Mouse (Mus musculus) kidney, embryonic 16.5 days (tissue): ENCODE data around the gene Gm11037. TPM values are rescaled to one million over a fixed set of nuclear protein-coding genes. Genes with fewer than 3 reads are reported as not detected.

Source experiments
- ATAC-seq: fragments of 200-750 bp; cut with Nextera tagmentation; 2 replicates; pipeline ENCODE4 v1.8.0; 2017; ENCODE audit warnings: moderate TSS enrichment; ENCODE audit not compliant: low FRiP score, low TSS enrichment
- H3K27ac ChIP-seq: fragments of 300-500 bp; sonication (generic); 2 replicates; pipeline ENCODE4 v1.5.1; 2014; ENCODE audit warnings: low read length
- H3K27me3 ChIP-seq: fragments of 300-500 bp; sonication (generic); 2 replicates; pipeline ENCODE4 v1.6.1; 2014; ENCODE audit warnings: low read length, control low read depth, mixed read lengths; ENCODE audit not compliant: insufficient read depth
- H3K36me3 ChIP-seq: fragments of 300-500 bp; sonication (generic); 2 replicates; pipeline ENCODE4 v1.6.1; 2014; ENCODE audit warnings: low read length, control low read depth, mixed read lengths; ENCODE audit not compliant: insufficient read depth
- H3K4me1 ChIP-seq: fragments of 300-500 bp; sonication (generic); 2 replicates; pipeline ENCODE4 v1.6.1; 2014; ENCODE audit warnings: low read length, control low read depth, mixed read lengths; ENCODE audit not compliant: insufficient read depth
- H3K4me2 ChIP-seq: fragments of 300-500 bp; sonication (generic); replicated peaks from 2 replicates; pipeline ENCODE4 v1.6.1; 2014; ENCODE audit warnings: low read depth, low read length
- H3K4me3 ChIP-seq: fragments of 300-500 bp; sonication (generic); 2 replicates; pipeline ENCODE4 v1.5.1; 2014; ENCODE audit warnings: mild to moderate bottlenecking, low read length
- H3K9ac ChIP-seq: fragments of 300-500 bp; sonication (generic); replicated peaks from 2 replicates; pipeline ENCODE4 v1.6.1; 2014; ENCODE audit warnings: low read length
- H3K9me3 ChIP-seq: fragments of 300-500 bp; sonication (generic); 2 replicates; pipeline ENCODE4 v1.6.1; 2016; ENCODE audit warnings: low read length, control low read depth
- WGBS: fragments of 180-500 bp; shearing (Covaris S2); extraction: QIAGEN DNeasy Blood & Tissue Kit; methylation state at CpG from one replicate; pipeline ENCODE4 v1.1.7; 2014; 5-methylcytosine and 5-hydroxymethylcytosine counted together
- polyA plus RNA-seq: library from polyadenylated mRNA; unstranded; fragments of >200 nt; fragmentation: Nextera tagmentation; extraction: Ambion mirVana; gene quantifications from 2 replicates; pipeline ENCODE4 v1.2.1, GENCODE M21; 2015

Gene Gm11037
- not detected in 2 replicates for polyA plus RNA-seq

DNA sequence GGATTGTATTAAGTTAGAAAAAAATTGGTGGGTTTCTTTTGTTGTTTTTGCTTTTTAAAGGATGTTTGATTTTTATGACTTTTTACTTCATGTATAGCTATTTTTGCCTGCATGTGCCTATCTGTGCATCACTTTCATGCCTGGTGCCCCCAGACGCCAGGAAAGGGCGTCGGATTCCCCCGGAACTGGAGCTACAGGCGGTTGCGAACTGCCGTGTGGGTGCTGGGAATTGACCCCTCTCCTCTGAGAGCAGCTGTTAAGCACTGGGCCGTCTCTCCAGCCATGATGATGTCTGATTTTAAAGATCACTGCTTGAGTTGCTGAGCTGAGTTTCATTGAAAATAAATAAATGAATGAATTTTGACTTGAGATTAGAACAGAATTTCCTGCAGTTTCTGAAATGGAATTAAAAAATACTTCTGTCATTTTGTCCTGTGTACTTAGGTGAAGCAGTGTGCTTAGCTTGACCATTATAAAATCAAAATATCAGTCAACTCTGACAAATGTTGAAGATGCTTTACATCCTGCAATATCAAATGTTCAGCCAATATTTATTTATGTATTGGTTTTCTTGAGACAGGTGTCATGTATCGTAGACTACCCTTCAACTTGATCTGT, at the start of gene Gm11037:
Gene Gm11037, plus strand, starts transcription at position 568 of the 618 bp plus-strand sequence.
- H3K4me2 ChIP-seq, result no peak within 1 kb of the TSS
- no peaks in the 10 kb centered on the region for H3K9me3 ChIP-seq
- H3K27ac ChIP-seq, result peak within 1 kb of the TSS; percentile 51; the same call in 1 of the 2 replicates
- H3K4me1 ChIP-seq, result peaks cover 19% of the 10 kb centered on the region
- no peak within 1 kb of the TSS for H3K4me3 ChIP-seq
- ATAC-seq, result no peak
- peaks cover 8% of the 10 kb centered on the region; the same call in 1 of the 2 replicates for H3K36me3 ChIP-seq
- 78% methylated on average over 9 of the region's 9 CpGs for WGBS
- no peaks in the 10 kb centered on the region for H3K27me3 ChIP-seq
- H3K9ac ChIP-seq, result no peak within 1 kb of the TSS

DNA sequence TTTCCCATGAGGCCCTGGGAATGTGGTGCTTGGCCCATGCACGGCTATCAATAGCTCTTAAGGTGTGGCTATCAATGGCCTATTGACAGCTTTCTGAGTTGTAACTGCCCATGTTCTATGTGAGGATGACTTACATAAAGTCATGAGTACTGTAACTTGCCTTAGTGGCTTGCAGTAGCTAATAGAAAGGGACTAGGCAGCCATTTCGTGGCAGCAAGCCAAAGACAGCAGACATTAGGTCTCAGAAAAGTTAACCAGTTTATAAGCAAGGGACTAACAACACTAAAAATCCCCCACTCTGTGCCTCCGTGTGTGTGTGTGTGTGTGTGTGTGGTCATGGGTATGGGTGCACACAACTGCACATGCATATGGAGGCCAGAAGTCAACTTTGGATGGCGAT, 49.1 kb upstream of the Gm11037 start:
- Histone ChIP-seq H3K4me2 (no peak overlapping the region), H3K27ac (no peak overlapping the region), H3K9me3 (no peaks in the 10 kb centered on the region), H3K4me1 (0 out of 2 replicates have a peak, but pooled peaks cover 6% of the 10 kb centered on the region), H3K36me3 (no peaks in the 10 kb centered on the region), H3K27me3 (no peaks in the 10 kb centered on the region), H3K9ac (no peak overlapping the region), H3K4me3 (no peak overlapping the region)
- 85% methylated on average over 4 of the region's 4 CpGs for WGBS
- ATAC-seq, result no peak

DNA sequence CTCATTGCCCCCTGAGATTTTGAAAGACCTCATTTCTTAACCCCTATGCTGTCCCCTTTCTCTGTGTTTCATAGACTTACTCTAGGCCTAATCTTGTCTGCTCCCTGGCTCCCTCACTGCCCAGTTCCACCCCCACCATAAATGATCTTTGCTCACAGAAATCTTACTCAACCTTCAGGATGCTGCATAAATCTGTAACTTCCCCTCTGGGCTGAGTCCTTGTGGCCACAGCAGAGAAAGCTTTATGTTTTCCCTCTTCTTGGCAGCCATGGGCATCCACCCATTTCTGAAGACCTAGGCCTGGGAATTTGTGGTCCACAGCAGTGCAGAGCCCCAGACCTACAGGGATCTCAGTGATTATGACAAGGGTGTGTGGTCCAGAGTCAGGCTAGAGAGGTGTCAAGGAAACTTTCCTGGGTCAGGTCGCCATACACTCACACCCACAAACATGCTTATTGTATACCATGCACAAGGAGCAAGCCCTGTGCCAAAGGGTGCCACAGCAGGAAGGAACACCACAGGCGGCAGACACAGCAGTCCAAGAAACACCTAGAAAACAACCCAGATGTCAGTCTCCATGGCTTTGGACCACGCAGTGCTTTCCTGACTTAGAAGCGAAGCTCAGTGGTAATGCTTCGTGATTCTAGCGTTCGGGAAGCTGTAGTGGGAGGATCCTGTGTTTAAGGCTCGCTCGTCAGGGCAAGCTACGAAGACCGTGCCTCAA, 46.5 kb upstream of the Gm11037 start, which contains the start of gene Siglec1:
Gene Siglec1, minus strand, starts transcription at position 99 of the 724 bp plus-strand sequence.
- no peaks in the 10 kb centered on the region for H3K9me3 ChIP-seq
- H3K4me3 ChIP-seq, result no peak within 1 kb of the TSS
- H3K27me3 ChIP-seq, result no peaks in the 10 kb centered on the region
- H3K9ac ChIP-seq, result no peak within 1 kb of the TSS
- 79% methylated on average over 11 of the region's 11 CpGs for WGBS
- H3K4me2 ChIP-seq, result no peak within 1 kb of the TSS
- ATAC-seq, result no peak
- H3K4me1 ChIP-seq, result 0 out of 2 replicates have a peak, but pooled peaks cover 6% of the 10 kb centered on the region
- H3K27ac ChIP-seq, result 0 out of 2 replicates have a peak within 1 kb of the TSS, but pooled peaks have one; percentile 7
- H3K36me3 ChIP-seq, result no peaks in the 10 kb centered on the region

DNA sequence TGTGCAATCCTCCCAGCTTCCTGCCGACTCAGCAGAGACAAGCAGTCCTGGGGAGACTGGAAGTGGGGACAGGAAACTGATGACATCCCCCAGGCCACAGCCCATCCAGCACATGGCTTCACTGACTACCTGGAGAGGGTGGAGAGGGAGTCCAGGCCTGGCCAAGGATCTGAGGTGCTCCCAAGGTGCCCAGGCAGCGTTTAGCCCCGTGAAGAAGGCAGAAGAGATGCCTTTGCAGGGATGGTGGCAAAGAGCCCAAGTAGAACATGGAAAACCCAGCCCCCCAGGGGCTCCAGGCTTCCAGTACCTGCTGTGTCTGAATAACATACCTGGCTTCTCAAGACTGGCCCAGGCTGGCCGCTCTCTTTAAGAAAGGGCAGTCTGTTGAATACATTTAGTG, 44.7 kb upstream of the Gm11037 start:
- ATAC-seq, result no peak
- no peaks in the 10 kb centered on the region for H3K27me3 ChIP-seq
- 0 out of 2 replicates have a peak, but pooled peaks cover 6% of the 10 kb centered on the region for H3K4me1 ChIP-seq
- WGBS, result 79% methylated on average over 4 of the region's 4 CpGs
- H3K4me2 ChIP-seq, result no peak overlapping the region
- no peak overlapping the region for H3K9ac ChIP-seq
- no peak overlapping the region for H3K4me3 ChIP-seq
- H3K27ac ChIP-seq, result no peak overlapping the region
- H3K9me3 ChIP-seq, result no peaks in the 10 kb centered on the region
- H3K36me3 ChIP-seq, result no peaks in the 10 kb centered on the region

DNA sequence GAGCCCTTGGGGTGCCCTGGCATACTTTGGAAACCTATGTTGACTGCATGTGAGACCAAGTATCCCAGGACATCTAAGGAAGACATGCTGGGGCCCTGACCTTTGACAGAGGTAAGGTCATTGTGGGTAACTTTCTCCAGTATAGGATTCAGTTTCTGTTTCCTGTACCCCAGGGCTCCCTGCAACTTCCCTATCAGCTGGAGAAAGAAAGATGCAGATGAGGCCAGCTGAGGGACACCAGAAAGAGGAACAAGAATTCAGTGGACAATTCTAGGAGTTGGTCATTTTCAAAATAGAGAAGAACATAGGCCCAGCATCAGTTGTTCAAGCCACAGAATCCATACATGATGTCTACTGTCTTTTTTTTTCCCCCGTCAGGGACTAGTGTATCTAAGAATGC, 43.7 kb upstream of the Gm11037 start:
- Histone ChIP-seq H3K4me2 (no peak overlapping the region), H3K9me3 (no peaks in the 10 kb centered on the region), H3K4me3 (no peak overlapping the region), H3K4me1 (0 out of 2 replicates have a peak, but pooled peaks cover 6% of the 10 kb centered on the region), H3K9ac (no peak overlapping the region), H3K27me3 (no peaks in the 10 kb centered on the region), H3K27ac (no peak overlapping the region), H3K36me3 (no peaks in the 10 kb centered on the region)
- 84% methylated on average over 1 of the region's 1 CpGs for WGBS
- no peak for ATAC-seq

DNA sequence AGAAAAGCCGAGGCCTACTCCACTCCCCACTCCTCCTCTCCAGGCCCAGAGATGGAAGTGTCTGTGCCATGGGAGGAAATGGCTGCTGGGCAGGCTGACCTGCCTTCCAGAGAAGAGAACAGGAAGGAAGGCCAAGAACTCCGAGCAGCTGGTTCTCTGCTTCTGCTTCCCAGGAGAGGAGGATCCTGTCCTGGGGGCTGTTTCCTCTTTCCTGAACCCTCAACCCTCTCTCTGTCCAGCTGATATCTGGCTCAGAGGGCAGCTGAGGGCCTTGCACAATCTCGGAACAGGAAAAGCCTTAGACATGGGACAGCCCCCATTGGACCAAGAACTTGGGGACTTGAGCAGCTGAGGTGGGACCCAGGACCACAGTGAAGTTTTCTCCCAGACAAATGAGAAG, 42.4 kb upstream of the Gm11037 start:
- Histone ChIP-seq H3K4me1 (peaks cover 9% of the 10 kb centered on the region), H3K36me3 (no peaks in the 10 kb centered on the region), H3K27ac (no peak overlapping the region), H3K9me3 (no peaks in the 10 kb centered on the region), H3K9ac (no peak overlapping the region), H3K4me3 (no peak overlapping the region), H3K4me2 (no peak overlapping the region), H3K27me3 (no peaks in the 10 kb centered on the region)
- WGBS, result 53% methylated on average over 3 of the region's 3 CpGs
- ATAC-seq, result no peak

DNA sequence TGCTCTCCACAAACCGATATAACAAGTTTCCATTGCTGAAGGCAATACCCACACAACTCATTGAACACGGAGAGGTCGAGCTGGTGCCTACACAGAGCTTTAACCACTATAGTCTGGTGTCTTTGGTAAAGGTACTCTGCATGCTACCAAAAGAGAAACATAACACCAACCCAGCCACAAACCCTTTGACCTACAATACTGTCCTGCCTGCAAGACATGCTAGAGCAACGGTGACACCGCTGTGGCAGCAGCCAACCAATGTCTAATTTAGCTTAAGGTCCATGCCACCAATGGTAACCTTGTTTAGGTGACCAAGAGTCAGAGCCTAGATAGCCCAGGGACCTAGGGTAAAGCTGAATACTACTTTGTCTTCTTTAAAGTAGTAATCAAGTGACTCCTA, 39.7 kb upstream of the Gm11037 start:
- Histone ChIP-seq H3K4me3 (no peak overlapping the region), H3K4me2 (no peak overlapping the region), H3K9ac (no peak overlapping the region), H3K4me1 (peaks cover 21% of the 10 kb centered on the region), H3K9me3 (no peaks in the 10 kb centered on the region), H3K36me3 (no peaks in the 10 kb centered on the region), H3K27ac (no peak overlapping the region), H3K27me3 (no peaks in the 10 kb centered on the region)
- 83% methylated on average over 5 of the region's 5 CpGs for WGBS
- no peak for ATAC-seq

DNA sequence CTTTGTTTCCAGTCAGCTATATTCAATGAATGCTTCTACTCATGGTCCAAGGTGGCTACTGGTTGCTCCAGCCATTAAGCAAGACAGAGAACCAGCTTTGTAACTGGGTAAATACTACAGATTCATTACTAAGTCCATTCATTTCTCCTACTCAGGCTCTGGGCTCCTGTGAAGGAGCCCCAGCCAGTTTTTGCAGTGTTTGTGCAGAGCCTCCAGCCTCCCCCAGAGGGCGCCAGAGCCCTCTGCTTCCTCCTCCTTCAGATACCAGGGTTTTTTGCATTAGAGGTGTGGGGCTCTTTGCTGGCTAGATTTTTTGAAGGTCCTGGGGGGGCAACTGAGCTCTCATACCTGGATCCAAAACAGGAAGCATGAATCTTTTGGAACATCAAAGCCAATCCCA, 38.5 kb upstream of the Gm11037 start:
- H3K9ac ChIP-seq, result no peak overlapping the region
- H3K4me2 ChIP-seq, result no peak overlapping the region
- WGBS, result 0% methylated on average over 1 of the region's 1 CpGs
- no peak overlapping the region for H3K4me3 ChIP-seq
- H3K36me3 ChIP-seq, result no peaks in the 10 kb centered on the region
- H3K9me3 ChIP-seq, result no peaks in the 10 kb centered on the region
- ATAC-seq, result no peak
- H3K27me3 ChIP-seq, result no peaks in the 10 kb centered on the region
- H3K27ac ChIP-seq, result no peak overlapping the region
- H3K4me1 ChIP-seq, result peaks cover 21% of the 10 kb centered on the region

DNA sequence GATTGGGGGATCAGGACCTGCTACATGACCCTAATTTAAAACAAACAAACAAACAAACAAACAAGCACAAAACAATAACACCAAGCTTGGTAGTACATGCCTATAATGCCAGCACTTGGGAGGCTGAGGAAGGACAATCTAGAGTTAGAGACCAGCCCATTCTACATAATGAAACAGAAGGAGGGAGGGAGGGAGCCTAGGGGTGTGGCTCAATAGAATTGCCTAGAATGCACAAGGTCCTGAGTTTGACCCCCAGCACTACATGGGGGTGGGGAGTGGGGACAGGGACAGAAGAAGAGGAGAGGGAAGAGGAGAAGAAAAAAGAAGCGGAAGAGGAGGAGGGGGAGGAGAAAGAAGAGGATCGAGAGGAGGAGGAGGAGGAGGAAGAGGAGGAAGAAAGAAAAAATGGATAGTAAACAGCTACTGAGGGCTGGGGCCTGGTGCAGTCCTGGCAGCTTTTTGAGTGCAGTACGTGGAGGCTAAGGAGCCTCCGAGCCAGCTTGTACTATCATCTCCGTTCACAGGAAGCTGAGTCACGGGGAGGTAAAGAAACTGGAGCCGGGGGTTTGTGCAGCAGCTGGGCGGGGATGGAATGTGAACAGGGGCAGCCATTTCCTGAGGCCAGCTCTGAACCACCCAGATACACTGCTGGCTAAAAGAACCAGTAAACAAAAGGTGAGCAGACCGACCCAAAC, 37.0 kb upstream of the Gm11037 start:
- H3K9me3 ChIP-seq, result no peaks in the 10 kb centered on the region
- peak overlapping the region; percentile 56 for H3K9ac ChIP-seq
- WGBS, result 5% methylated on average over 9 of the region's 9 CpGs

More for the DNA sequence above, 37.0 kb upstream of the Gm11037 start:
- Histone ChIP-seq H3K4me1 (peaks cover 21% of the 10 kb centered on the region), H3K27ac (peak overlapping the region; percentile 91), H3K36me3 (no peaks in the 10 kb centered on the region), H3K4me3 (peak overlapping the region; percentile 25), H3K4me2 (peak overlapping the region; percentile 47), H3K27me3 (no peaks in the 10 kb centered on the region)
- ATAC-seq, result peak; percentile 84
